Mouse (Mus musculus) erythroblast, embryonic 14.5 days (primary cell): ENCODE data around the gene Rpn2.

Source experiments
- GATA1 ChIP-seq: IDR thresholded peaks from 2 replicates; pipeline ENCODE4 v1.6.1; 2012; ENCODE audit warnings: low read length, inconsistent platforms, mixed read lengths
- TAL1 ChIP-seq: IDR thresholded peaks from 3 replicates; pipeline ENCODE4 v1.6.1; 2012; ENCODE audit warnings: low read length, inconsistent platforms, mixed read lengths

DNA sequence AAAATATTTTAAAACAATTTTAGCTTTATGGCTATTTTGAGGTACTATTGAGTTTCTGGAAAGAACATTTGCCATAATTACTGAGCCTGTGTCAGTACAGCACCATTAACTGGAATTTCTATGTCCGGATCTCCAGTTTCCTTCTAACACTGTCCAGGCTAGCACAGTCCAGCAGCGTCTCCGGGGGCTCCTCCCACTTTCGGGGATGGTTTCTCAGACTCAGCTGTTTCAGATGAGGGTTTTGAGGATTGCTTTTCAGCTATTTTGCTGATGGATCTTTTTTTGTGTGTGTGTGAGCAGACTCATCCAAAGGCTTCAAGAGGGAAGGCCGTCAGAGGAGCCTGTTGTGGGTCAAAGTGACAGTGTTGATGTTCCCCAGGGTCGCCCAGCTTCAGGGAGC, 92.9 kb downstream of the Rpn2 start:
- TF ChIP-seq GATA1 (no peak), TAL1 (no peak)
